Mouse (Mus musculus) activated CD4-positive, CD25-positive, alpha-beta regulatory T cell (primary cell): Measurements from ENCODE around the gene Gm12216. TPM values are rescaled to one million over a fixed set of nuclear protein-coding genes. Genes with fewer than 3 reads are reported as not detected.

Source experiments
- polyA plus RNA-seq, 2 experiments: library from polyadenylated mRNA; unstranded; fragments of 100-300 nt; shearing (Covaris generic); gene quantifications; one replicate each; pipeline ENCODE4 v1.2.1; 2017

Gene Gm12216
- 10 to 100 TPM; 41.9 to 52.3 TPM for polyA plus RNA-seq

DNA sequence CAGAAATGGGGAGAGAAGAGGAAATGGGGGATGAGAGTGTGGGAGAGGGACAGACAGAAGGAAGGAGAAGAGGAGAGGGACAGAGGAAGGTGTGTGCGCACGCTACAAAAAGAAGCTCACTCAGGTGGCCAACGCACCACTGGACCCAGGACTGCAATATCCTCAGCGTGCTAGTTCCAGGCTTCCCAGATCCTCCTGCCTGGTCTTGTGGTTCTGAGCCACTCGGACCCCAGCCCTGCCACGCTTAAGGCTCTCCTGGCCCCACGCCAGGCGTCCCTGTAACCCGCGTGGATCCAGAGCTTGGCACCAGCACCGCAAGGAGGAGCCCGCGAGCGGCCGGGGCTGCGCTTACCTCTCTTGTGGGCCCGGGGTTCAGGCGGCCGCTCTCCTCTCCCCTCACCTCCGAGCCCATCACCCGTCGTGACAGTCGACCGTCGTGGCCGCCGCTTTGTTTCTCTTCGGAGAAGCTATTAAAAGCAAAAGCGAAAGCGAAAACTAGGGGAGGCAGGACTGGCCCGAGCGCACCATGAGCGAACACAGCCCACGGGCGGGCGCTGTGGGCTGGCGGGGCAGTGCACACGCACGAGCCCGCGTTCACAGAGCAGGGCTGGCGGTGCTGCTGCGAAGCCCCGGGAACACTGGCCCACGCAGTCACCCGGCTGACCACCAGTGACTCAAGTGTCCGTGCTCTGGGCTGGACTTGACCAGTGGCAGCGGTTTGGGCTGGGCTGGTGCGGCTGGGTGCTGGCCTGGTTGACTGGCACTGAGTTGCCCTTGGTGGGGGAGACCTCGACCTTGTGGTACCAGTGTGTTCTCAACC, at the start of gene Gm12216:
Gene Gm12216, minus strand, starts transcription at position 496 of the 820 bp plus-strand sequence.

DNA sequence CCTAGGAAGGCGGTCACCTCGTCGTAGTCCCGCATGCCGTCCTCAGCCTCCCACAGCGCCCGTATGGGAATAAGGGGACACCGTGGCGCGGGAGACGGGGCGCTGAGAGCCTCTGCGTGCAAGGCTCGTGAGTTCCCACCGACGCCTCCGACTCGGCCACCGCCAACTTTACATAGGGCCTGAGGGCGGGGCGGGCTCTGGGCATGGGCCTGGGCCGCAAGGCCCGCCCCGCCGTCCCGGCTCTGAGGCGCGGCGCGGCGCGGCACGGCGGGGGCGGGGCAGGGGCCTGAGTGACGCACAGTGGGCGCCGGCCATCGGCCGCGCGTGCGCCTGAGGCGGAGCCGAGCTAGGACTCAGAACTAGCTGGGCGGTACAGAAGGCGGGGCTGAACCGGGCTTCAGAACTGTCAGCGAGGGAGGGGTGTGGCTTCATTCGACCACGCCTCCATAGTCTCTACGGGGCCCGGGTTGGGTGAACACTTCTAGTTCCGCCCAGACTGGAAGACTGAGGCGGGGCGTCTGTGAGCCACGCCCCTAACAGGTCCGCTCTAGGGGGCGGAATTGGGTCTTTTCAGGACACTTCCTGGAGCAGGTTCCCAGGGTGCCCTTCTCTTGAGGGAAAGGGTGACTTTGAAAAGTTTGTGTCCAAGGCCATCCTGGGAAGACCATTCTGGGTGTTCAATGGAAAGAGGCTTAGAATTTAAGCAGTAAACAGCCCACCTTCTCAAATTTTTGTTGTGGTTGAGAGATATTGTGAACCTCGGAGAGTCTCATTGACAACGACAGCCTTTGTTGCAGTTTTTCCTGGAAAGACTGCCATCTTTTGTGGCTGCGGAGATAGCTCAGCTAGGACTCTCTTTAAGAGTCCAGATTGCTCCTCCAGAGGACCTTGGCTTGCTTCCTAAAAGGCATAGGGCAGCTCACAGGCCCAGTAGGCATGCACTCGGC, 32.7 kb upstream of the Gm12216 start, which contains the start of gene Slc22a5:
Gene Slc22a5, minus strand, starts transcription at position 156 of the 947 bp plus-strand sequence.

DNA sequence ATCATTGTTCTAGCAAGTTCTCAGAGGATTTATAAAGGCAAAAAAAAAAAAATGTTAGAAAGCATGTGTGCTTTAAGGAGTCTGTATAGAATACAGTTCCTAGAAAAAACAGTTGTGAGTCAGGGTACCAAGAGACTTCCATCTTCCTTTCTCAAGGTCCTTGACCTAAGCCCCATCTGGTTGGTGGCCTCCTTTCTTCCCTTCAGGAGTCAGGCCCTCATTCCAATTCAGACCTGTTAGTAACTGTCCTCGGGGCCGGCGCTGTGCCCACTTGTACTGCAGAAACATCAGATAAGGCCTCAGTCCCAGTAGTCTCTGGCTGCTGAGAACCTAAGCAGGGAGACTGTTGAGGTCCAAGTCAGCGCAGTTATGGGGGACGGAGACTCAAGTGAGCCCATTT, 86.0 kb downstream of the Gm12216 start, which contains the start of gene Gm17334:
Gene Gm17334, minus strand, starts transcription at position 101 of the 400 bp plus-strand sequence.

DNA sequence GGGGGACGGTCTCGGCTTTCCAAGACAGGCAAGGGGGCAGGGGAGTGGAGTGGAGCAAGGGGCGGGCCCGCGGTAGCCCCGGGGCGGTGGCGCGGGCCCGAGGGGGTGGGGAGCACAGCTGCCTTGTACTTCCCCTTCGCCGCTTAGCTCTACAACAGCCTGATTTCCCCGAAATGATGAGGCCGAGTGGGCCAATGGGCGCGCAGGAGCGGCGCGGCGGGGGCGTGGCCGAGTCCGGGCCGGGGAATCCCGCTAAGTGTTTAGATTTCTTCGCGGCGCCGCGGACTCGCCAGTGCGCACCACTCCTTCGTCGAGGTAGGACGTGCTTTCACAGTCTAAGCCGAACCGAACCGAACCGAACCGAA, 89.3 kb downstream of the Gm12216 start, which contains the start of gene Irf1:
Gene Irf1, plus strand, starts transcription at position 255 of the 365 bp plus-strand sequence.

Other genes with a start within 250 kb of the Gm12216 start
- 10 to 100 TPM in 1 of 2 experiments, 1 to 10 TPM in 1; 4.2 to 84.2 TPM for gene Il4, start 240.6 kb downstream of the Gm12216 start, polyA plus RNA-seq
- gene Il13, start 224.6 kb downstream of the Gm12216 start, polyA plus RNA-seq, result 1 to 10 TPM in 1 of 2 experiments, not detected in 1; 1.5 TPM
- gene Rad50, start 151.9 kb downstream of the Gm12216 start, polyA plus RNA-seq, result 10 to 100 TPM; 35.8 to 42.6 TPM
- 1 to 10 TPM in 1 of 2 experiments, not detected in 1; 2.2 TPM for gene Il5, start 138.5 kb downstream of the Gm12216 start, polyA plus RNA-seq
- 100 to 1,000 TPM; 403 to 437 TPM for gene Irf1, start 89.2 kb downstream of the Gm12216 start, polyA plus RNA-seq
- gene Gm17334, start 86.1 kb downstream of the Gm12216 start, polyA plus RNA-seq, result 1 to 10 TPM; 2.8 to 3.0 TPM
- 10 to 100 TPM; 17.8 to 19.1 TPM for gene Slc22a5, start 32.4 kb upstream of the Gm12216 start, polyA plus RNA-seq
- gene Slc22a21, start 121.1 kb upstream of the Gm12216 start, polyA plus RNA-seq, result 1 to 10 TPM in 1 of 2 experiments, under 1 TPM in 1; 0.26 to 1.2 TPM
- under 1 TPM in 1 of 2 experiments, not detected in 1; 0.54 TPM for gene Slc22a4, start 168.8 kb upstream of the Gm12216 start, polyA plus RNA-seq
- 100 to 1,000 TPM in 1 of 2 experiments, 1 to 10 TPM in 1; 2.8 to 154 TPM for gene Pdlim4, start 209.8 kb upstream of the Gm12216 start, polyA plus RNA-seq
- under 1 TPM in 1 of 2 experiments, not detected in 1; 0.42 TPM for gene P4ha2, start 240.8 kb upstream of the Gm12216 start, polyA plus RNA-seq